Comparison of ENCODE assay signal across 21 mouse cellular contexts in the genomic region with DNA sequence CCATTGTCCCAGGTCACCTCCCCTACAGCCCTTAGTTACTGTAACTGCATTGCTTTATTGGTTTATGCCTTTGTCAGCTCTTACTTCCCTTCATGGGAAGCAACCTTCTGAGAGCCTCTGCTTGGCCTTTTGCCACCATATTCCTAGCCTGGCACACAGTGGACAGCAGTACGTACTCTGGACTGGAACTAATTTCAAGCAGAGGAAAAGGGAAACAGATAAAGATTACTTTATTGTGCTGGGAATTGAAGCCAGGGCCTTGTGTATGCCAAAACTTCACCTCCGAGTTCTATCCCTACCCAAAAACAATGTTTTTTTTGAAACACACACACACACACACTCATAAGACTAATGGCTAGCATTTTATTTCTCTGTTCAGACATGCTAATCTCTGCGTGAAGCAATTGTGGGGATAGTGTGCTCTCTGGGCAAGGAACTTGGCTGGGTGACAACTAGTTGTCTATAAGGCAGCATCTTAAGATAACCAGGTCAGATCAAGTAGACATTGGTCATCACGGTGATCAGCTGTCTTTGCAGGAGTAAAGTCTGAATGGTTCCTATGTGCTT.
A peak's percentile ranks its signal among the peaks of the same experiment; 100 is the strongest.
DNase-seq lines count a peak whose midpoint lies in the region; ATAC-seq and TF ChIP-seq lines count a peak whose summit lies in the region.
"Had no signal": no experiment of that assay in that cellular context is flagged by ENCODE, and none has a peak within 500 bp of the region (broad histone marks: within the 10 kb centered on the region; RNA-seq: fewer than 3 reads in every experiment).

No protein-coding gene starts in this region.

- H3K4me3 ChIP-seq in kidney, embryonic 14.5 days (ENCODE audit: low read length) = no peak overlapping the region
- H3K4me3 ChIP-seq in lung, postnatal 0 days (ENCODE audit: low read depth, low read length) = no peak overlapping the region
- H3K4me3 ChIP-seq: embryonic facial prominence, embryonic 15.5 days; forebrain, embryonic 10.5 days; heart, embryonic 12.5 days; hindbrain, embryonic 10.5 days; limb, embryonic 12.5 days; liver, embryonic 12.5 days; lung, embryonic 15.5 days; neural tube, embryonic 15.5 days had no signal

- TF ChIP-seq CTCF in lung, postnatal 0 days (IDR thresholded peaks at IDR 0.05) = no peak

- peaks cover 18% of the 10 kb centered on the region for H3K4me1 ChIP-seq in kidney, embryonic 14.5 days (ENCODE audit: control insufficient read depth, insufficient read depth, low read length)
- H3K4me1 ChIP-seq in lung, postnatal 0 days (ENCODE audit: insufficient read depth, low read depth, low read length) = no peaks in the 10 kb centered on the region

- H3K4me2 ChIP-seq in kidney, embryonic 14.5 days (replicated peaks; ENCODE audit: low read depth, low read length) = no peak overlapping the region
- H3K4me2 ChIP-seq in lung, postnatal 0 days (replicated peaks; ENCODE audit: low read depth, low read length) = no peak overlapping the region
- H3K4me2 ChIP-seq: embryonic facial prominence, embryonic 15.5 days; heart, embryonic 12.5 days; limb, embryonic 12.5 days; liver, embryonic 12.5 days; lung, embryonic 15.5 days; neural tube, embryonic 15.5 days had no signal

- H3K9ac ChIP-seq in kidney, embryonic 14.5 days (ENCODE audit: low read depth, low read length) = no peak overlapping the region
- no peak overlapping the region for H3K9ac ChIP-seq in lung, postnatal 0 days (replicated peaks; ENCODE audit: low read depth)
- H3K9ac ChIP-seq: embryonic facial prominence, embryonic 15.5 days; heart, embryonic 12.5 days; limb, embryonic 12.5 days; liver, embryonic 12.5 days; lung, embryonic 15.5 days; neural tube, embryonic 15.5 days had no signal

- ATAC-seq in kidney, embryonic 14.5 days (ENCODE audit: low FRiP score, low TSS enrichment) = no peak
- no peak for ATAC-seq in lung, postnatal 0 days
- no peak for ATAC-seq in granulocyte monocyte progenitor cell, adult 5-6 weeks (replicated peaks; ENCODE audit: poor library complexity, severe bottlenecking)
- ATAC-seq: liver, embryonic 12.5 days; midbrain, embryonic 16.5 days had no signal

- WGBS in kidney, embryonic 14.5 days = 77% methylated on average over 4 of the region's 4 CpGs
- 49% methylated on average over 4 of the region's 4 CpGs for WGBS in lung, postnatal 0 days

- no peaks in the 10 kb centered on the region; the same call in 1 of the 2 replicates for H3K9me3 ChIP-seq in kidney, embryonic 14.5 days (ENCODE audit: control insufficient read depth, low read length)
- H3K9me3 ChIP-seq in lung, postnatal 0 days (ENCODE audit: low read length) = no peaks in the 10 kb centered on the region
- H3K9me3 ChIP-seq: liver, embryonic 12.5 days; lung, embryonic 15.5 days; neural tube, embryonic 15.5 days had no signal

- no peaks in the 10 kb centered on the region for H3K36me3 ChIP-seq in kidney, embryonic 14.5 days (ENCODE audit: control insufficient read depth, insufficient read depth, low read length)
- H3K36me3 ChIP-seq in lung, postnatal 0 days (ENCODE audit: insufficient read depth, low read length) = no peaks in the 10 kb centered on the region
- H3K36me3 ChIP-seq: embryonic facial prominence, embryonic 15.5 days; forebrain, embryonic 10.5 days; heart, embryonic 12.5 days; hindbrain, embryonic 10.5 days; limb, embryonic 12.5 days; liver, embryonic 12.5 days; lung, embryonic 15.5 days; neural tube, embryonic 15.5 days had no signal

- no peak overlapping the region for H3K27ac ChIP-seq in kidney, embryonic 14.5 days (ENCODE audit: low read depth, low read length)
- no peak overlapping the region for H3K27ac ChIP-seq in lung, postnatal 0 days (ENCODE audit: low read length)
- H3K27ac ChIP-seq: embryonic facial prominence, embryonic 15.5 days; forebrain, embryonic 10.5 days; hindbrain, embryonic 10.5 days; kidney, postnatal 0 days; limb, embryonic 12.5 days; liver, embryonic 12.5 days; lung, embryonic 15.5 days; neural tube, embryonic 15.5 days had no signal

- no peaks in the 10 kb centered on the region for H3K27me3 ChIP-seq in kidney, embryonic 14.5 days (ENCODE audit: control insufficient read depth, insufficient read depth, low read length)
- H3K27me3 ChIP-seq in lung, postnatal 0 days (replicated peaks; ENCODE audit: insufficient read depth, low read length) = no peaks in the 10 kb centered on the region
- H3K27me3 ChIP-seq: embryonic facial prominence, embryonic 15.5 days; heart, embryonic 12.5 days; limb, embryonic 12.5 days; liver, embryonic 12.5 days; lung, embryonic 15.5 days; neural tube, embryonic 15.5 days had no signal

- DNase-seq in kidney, adult 8-10 months = peak; percentile 18 to 26
- peak; percentile 37 for DNase-seq in lung, postnatal 10 days
- no peak for DNase-seq in lung, postnatal 0 days (ENCODE audit: low spot score)
- DNase-seq in gonadal fat pad, adult 2 months (ENCODE audit: low read depth) = peak; percentile 70
- peak; percentile 30 to 35 for DNase-seq in lung, postnatal 4 days
- DNase-seq: adrenal gland, postnatal 14 days; cerebellum, adult 11 months; cerebellum, postnatal 25 days; right cerebral cortex, postnatal 25 days had no signal

- TF ChIP-seq EP300 in lung, postnatal 0 days (IDR thresholded peaks at IDR 0.05) = no peak
